Mouse (Mus musculus) cortical plate, adult 2 months (tissue): ENCODE results near the gene Zswim1. TPM values are rescaled to one million over a fixed set of nuclear protein-coding genes. Genes with fewer than 3 reads are reported as not detected.
"Not testable (repeated sequence)": the region's sequence is repeated elsewhere in the genome, so short reads cannot be mapped to it uniquely, and the experiment has no call there.

Experiments used
- H3K27ac ChIP-seq: fragments of 200-500 bp; 2 replicates; pipeline ENCODE4 v1.5.1; 2012; ENCODE audit warnings: low read length, control low read depth, inconsistent platforms; ENCODE audit not compliant: insufficient read depth
- H3K4me1 ChIP-seq: fragments of 200-500 bp; 2 replicates; pipeline ENCODE4 v1.6.1; 2011; ENCODE audit warnings: low read length; ENCODE audit not compliant: control insufficient read depth, insufficient read depth
- H3K4me3 ChIP-seq: fragments of 200-500 bp; 2 replicates; pipeline ENCODE4 v1.5.1; 2011; ENCODE audit warnings: mild to moderate bottlenecking, low read length, control low read depth; ENCODE audit not compliant: insufficient read depth
- CTCF ChIP-seq: fragments of 200-500 bp; IDR thresholded peaks from 2 replicates; pipeline ENCODE4 v1.5.1; 2011; ENCODE audit warnings: mild to moderate bottlenecking, control low read depth, low read length; ENCODE audit not compliant: insufficient read depth; ENCODE audit errors: extremely low read depth
- POLR2A ChIP-seq: fragments of 200-500 bp; IDR thresholded peaks from 2 replicates; pipeline ENCODE4 v1.6.1; 2011; ENCODE audit warnings: mild to moderate bottlenecking, low read length, control low read depth; ENCODE audit not compliant: insufficient read depth; ENCODE audit errors: extremely low read depth
- polyA plus RNA-seq: library from polyadenylated mRNA; depleted of rRNA; stranded (reverse); fragments of >200 nt; gene quantifications from 2 replicates; pipeline ENCODE4 v1.2.3, GENCODE M21; 2012

Zswim1 gene
- polyA plus RNA-seq, 1 experiment: 17.0 TPM

DNA sequence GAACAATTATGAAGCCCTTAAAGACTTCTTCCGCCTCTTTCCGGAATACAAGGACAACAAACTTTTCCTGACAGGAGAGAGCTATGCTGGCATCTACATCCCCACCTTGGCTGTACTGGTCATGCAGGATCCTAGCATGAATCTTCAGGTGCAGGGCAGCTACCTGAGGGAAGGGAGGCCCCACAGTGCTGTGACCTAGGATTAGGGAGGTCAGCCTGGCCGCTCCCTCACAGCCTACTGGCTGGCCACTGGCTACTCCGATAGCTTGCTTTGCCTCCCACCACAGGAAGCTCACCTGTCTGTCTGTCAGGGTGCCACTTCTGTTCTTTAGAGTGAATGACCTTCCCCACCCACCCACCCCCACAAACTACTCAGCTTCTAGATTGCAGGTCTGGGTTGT is 12.7 kb downstream of the Zswim1 start:
- no peak overlapping the region for H3K4me3 ChIP-seq

DNA sequence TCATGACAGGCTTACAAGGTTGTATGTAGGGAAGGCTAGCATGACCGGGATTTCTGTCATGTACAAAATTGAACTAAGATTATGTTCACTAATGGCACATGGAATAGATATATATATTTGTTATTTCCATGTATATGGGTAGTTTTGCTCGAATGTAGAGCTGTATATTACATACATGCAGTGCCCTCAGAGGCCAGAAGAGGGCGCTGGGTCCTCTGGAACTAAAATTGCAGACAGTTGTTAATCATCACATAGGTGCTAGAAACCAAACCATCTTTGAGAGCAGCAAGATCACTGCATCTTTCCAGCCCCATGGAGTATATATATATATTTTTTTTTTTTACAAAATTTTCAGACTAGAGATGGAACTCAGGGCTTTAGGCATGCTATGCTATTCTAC is 23.3 kb downstream of the Zswim1 start:
- H3K4me3 ChIP-seq: no peak overlapping the region
- H3K4me1 ChIP-seq: no peaks in the 10 kb centered on the region
- H3K27ac ChIP-seq: no peak overlapping the region
- TF ChIP-seq POLR2A: no peak
- TF ChIP-seq CTCF: no peak

More for the DNA sequence above, 12.7 kb downstream of the Zswim1 start:
- TF ChIP-seq POLR2A (no peak), CTCF (no peak)
- no peak overlapping the region for H3K27ac ChIP-seq
- no peaks in the 10 kb centered on the region for H3K4me1 ChIP-seq

DNA sequence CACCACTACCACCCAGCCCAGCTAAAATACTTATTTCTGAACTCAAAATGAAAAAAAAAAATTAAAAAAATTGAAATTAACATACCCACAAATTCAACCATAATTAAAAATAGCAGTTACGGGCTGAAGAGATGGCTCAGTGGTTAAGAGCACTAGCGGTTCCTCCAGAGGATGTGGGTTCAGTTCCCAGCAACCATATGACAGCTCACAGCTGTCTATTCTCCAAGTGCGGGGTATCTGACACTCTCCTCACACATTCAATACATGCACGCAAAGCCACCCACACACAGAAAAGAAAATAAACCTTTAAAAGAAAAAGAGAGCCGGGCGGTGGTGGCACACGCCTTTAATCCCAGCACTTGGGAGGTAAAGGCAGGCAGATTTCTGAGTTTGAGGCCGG is 27.6 kb downstream of the Zswim1 start:
- H3K4me1 ChIP-seq: no peaks in the 10 kb centered on the region
- no peak overlapping the region for H3K4me3 ChIP-seq
- TF ChIP-seq CTCF (no peak), POLR2A (no peak)
- no peak overlapping the region for H3K27ac ChIP-seq

DNA sequence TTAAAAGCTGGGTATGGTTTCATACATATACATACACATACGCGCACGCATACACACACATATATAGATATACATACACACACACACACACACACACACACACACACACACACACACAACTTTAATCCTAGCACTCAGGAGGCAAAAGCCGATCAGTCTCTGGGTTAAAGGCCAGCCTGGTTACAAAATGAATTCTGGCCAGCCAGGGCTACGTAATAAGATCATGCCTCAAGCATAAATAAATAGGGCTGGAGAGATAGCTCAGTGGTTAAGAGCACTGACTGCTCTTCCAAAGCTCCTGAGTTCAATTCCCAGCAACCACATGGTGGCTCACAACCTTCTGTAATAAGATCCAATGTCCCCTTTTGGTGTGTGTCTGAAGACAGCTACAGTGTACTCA is 33.1 kb downstream of the Zswim1 start:
- not testable (repeated sequence) for H3K4me3 ChIP-seq, H3K4me1 ChIP-seq, H3K27ac ChIP-seq

DNA sequence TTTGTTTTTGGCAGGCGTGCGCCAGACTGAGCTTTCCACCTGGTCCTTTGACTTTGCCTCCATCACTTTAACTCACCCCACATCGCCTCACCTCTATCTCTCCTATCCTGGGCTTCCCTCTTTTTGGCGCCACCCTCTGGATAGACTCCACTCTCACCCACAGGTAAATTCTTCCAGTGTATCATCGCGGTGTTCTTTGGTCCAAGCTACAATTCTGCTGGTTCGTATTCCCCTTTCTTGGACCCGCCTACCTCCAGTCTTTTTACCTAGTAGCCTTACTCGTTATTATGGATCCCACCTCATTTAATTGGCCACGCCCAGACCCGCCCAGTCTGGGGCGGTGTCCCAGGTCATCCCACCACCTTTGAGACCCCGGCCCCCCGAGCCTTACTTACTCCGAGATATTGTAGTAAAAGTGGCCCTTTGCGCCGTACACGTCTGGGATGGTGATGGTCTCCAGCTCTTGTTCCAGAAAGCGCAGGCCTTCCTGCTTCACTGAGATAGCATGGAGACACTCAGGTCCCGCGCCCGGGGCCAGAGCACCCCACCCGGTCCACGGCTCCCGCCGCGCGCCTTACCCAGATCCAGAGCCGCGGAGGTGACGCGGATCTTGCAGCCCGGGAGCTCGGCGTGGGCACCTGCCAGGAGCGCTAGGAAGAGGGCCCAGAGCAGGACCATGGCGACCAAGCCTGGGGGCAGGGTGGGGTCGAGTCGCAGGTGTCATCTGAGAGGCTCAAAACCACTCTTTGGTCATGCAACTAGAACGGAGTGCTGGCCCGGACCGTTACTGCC is 34.0 kb downstream of the Zswim1 start:
- no peaks in the 10 kb centered on the region; the same call in 1 of the 2 replicates for H3K4me1 ChIP-seq
- no peak overlapping the region for H3K27ac ChIP-seq
- TF ChIP-seq POLR2A (no peak), CTCF (no peak)
- peak overlapping the region; percentile 33 for H3K4me3 ChIP-seq

DNA sequence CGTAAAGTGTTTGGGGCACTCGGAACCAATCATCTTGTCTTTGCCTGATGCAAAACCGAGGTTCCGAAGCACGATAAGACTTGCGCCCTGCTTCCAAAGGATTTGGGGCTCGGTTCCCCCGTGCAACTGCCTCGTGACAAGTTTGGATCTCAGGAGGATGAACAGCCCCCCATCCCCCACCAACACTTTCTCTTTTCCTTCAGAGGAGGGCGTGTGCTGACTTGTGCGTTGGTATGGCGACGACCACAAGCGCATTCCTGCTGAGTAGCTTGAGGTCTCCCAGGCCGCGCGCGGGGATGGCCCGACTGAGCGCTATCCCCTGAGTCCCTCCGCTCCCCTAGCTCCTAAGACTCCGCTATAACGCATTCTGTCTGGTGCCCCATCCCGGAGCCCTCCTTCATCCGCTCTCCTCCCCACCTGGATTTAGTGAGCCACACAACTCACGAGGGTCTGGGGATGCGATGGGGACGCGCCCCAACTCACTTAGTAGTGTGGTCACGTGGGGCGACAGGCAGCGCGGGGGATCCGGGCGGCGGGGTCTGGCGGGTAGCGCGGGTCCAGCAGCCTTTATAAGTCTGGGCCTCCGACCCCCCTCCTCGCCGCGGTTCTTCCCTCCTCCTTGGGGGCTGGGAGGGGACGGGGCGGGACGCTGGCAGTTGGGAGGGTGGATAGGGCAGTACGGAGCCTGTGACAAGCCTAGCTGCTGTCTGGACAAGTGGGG is 34.8 kb downstream of the Zswim1 start, which contains the start of gene Pltp:
TSS of gene Pltp (minus strand) at position 611 of the 721 bp plus-strand sequence.
- TF ChIP-seq POLR2A: 0 out of 2 replicates have a peak, but pooled peaks have one; percentile 11
- TF ChIP-seq CTCF: no peak
- H3K27ac ChIP-seq: peak within 1 kb of the TSS; percentile 48; the same call in 1 of the 2 replicates
- H3K4me3 ChIP-seq: peak within 1 kb of the TSS; percentile 33
- no peaks in the 10 kb centered on the region; the same call in 1 of the 2 replicates for H3K4me1 ChIP-seq

DNA sequence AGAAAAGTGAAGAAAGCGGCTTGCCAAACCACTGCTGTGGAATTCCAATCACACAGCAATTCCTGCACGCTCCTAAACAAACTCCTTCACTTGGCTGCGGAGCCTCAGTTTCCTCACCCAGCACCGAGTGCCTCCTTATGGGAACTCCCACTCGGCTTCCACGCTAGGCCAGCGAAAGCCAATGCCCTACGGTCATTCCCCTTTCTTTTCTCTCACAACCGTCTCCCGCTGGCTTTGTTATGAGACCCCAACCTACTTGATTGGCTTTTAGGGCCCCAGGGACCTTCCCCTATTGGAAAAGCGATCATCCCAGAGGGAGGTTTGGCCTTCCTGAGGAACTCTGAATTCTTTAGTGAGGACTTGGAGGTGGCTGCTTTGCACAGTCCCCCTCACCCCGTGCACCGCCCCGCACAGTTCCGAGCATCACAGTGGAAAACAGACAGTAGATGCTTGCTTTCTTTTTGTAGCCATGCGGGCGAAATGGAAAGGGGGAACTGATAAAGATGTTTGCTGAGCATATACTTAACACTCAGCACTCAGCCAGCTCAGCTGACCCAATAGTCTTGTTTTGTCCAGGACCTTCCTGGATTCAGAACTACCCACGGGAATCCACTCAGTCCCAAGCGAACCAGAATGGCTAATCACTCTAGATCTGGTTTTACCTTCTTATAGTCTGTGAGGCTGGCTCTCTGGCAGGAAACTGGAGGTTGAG is 35.5 kb downstream of the Zswim1 start:
- no peak for TF ChIP-seq POLR2A
- TF ChIP-seq CTCF: no peak
- Histone ChIP-seq H3K4me1 (no peaks in the 10 kb centered on the region; the same call in 1 of the 2 replicates), H3K4me3 (peak overlapping the region; percentile 33), H3K27ac (peak overlapping the region; percentile 48; the same call in 1 of the 2 replicates)

DNA sequence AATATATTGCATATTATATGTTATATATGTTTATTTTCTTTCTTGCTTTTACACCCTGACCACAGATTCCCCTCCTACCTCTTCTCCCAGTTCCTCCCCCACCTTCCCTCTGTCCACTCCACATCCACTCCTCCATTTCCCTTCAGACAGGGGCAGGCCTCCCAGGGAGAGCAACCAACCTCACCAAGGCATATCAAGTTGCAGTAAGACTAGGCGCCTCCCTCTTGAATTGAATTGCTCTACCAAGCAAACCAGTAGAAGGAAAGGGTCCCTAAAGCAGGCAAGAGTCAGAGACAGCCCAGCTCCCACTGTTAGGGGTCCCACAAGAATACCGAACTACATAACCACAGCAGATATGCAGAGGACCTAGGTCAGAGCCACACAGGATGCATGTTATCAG is 36.7 kb downstream of the Zswim1 start:
- Histone ChIP-seq H3K4me1 (no peaks in the 10 kb centered on the region; the same call in 1 of the 2 replicates), H3K27ac (no peak overlapping the region)
- TF ChIP-seq CTCF (no peak), POLR2A (no peak)

DNA sequence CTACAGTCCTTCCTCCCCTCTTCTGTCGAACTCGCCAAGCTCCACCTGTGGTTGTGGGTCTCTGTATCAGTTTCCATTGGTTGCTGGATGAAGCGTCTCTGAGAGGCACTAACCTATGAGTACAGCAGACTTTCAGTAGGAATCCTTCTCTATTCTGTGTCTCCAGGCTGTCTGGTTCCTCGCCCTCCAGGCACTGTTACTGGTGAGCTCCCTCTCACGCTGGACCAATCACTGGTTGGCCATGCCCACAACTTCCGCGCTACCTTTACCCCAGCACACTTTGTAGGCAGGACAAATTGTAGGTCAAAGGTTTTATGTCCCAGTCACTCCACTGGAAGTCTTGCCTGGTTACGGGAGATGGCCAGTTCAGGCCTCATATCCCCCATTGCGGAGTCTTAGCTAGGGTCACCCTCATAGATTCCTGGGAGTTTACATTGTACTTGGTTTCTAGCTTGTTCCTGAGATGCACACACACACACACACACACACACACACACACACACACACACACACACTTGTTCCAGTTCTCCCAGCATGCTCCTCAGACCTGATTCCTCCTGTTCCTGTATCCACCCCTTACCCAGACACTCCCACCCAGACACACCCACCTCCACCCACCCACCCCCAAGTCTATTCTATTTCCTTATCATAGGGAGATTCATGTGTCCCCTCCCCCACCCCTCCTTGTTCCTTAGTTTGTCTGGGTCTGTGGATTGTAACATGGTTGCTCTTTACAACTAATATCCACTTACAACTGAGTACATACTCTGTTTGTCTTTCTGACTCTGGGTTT is 37.4 kb downstream of the Zswim1 start:
- Histone ChIP-seq H3K27ac (no peak overlapping the region), H3K4me1 (no peaks in the 10 kb centered on the region; the same call in 1 of the 2 replicates), H3K4me3 (no peak overlapping the region)
- TF ChIP-seq CTCF (no peak), POLR2A (no peak)

More for the DNA sequence above, 36.7 kb downstream of the Zswim1 start:
- H3K4me3 ChIP-seq: no peak overlapping the region
